Comparison of ENCODE assay signal across 34 mouse cellular contexts in genomic region chr7:110152891-110153290, GRCm38 (mm10).
"Had no signal": no experiment of that assay in that cellular context is flagged by ENCODE, and none has a peak within 500 bp of the region (broad histone marks: within the 10 kb centered on the region; RNA-seq: fewer than 3 reads in every experiment).

No protein-coding gene starts in this region.

- H3K4me1 ChIP-seq: hindbrain, embryonic 12.5 days; hindbrain, embryonic 13.5 days; hindbrain, embryonic 15.5 days had no signal

- ATAC-seq: hindbrain, embryonic 16.5 days; hindbrain, postnatal 0 days; inflammation-experienced regulatory T-cells, adult 6 months; intestine, embryonic 15.5 days; intestine, embryonic 16.5 days; intestine, postnatal 0 days had no signal

- H3K27me3 ChIP-seq: heart, embryonic 12.5 days; heart, embryonic 13.5 days; heart, embryonic 15.5 days; hindbrain, embryonic 12.5 days; hindbrain, embryonic 13.5 days; hindbrain, embryonic 15.5 days; intestine, embryonic 15.5 days; kidney, embryonic 15.5 days had no signal

- DNase-seq: heart, adult 2 months; heart, postnatal 10 days; heart, postnatal 14 days; heart, postnatal 36 days; heart, postnatal 4 days; kidney, adult 11 months; kidney, adult 18-20 months; kidney, adult 2 months; kidney, adult 8-10 months; kidney, adult 9 months; kidney, postnatal 10 days; kidney, postnatal 14 days; kidney, postnatal 25 days; kidney, postnatal 36 days; kidney, postnatal 4 days; layer of hippocampus, adult 9-11 months; layer of hippocampus, postnatal 36 days had no signal

- H3K9me3 ChIP-seq: heart, embryonic 10.5 days; heart, embryonic 12.5 days; heart, embryonic 13.5 days; heart, embryonic 15.5 days; hindbrain, embryonic 12.5 days; hindbrain, embryonic 13.5 days; hindbrain, embryonic 15.5 days; intestine, embryonic 15.5 days; kidney, embryonic 15.5 days had no signal

- H3K4me3 ChIP-seq: heart, adult 2 months; heart, embryonic 10.5 days; heart, embryonic 12.5 days; heart, embryonic 13.5 days; heart, embryonic 15.5 days; hindbrain, embryonic 12.5 days; hindbrain, embryonic 13.5 days; hindbrain, embryonic 15.5 days; intestine, embryonic 15.5 days; kidney, embryonic 15.5 days; layer of hippocampus, adult 2 months had no signal

- H3K27ac ChIP-seq: heart, adult 2 months; heart, embryonic 10.5 days; heart, embryonic 13.5 days; heart, embryonic 15.5 days; hindbrain, embryonic 12.5 days; hindbrain, embryonic 13.5 days; hindbrain, embryonic 14.5 days; hindbrain, embryonic 15.5 days; hindbrain, postnatal 0 days; intestine, embryonic 15.5 days; kidney, embryonic 15.5 days; kidney, postnatal 0 days; layer of hippocampus, adult 2 months had no signal

- H3K36me3 ChIP-seq: heart, embryonic 15.5 days; hindbrain, embryonic 12.5 days; hindbrain, embryonic 13.5 days; hindbrain, embryonic 15.5 days; intestine, embryonic 15.5 days; kidney, embryonic 15.5 days had no signal
